Mouse (Mus musculus) midbrain, embryonic 15.5 days (tissue): Measurements from ENCODE around the gene Gpx4. TPM values are rescaled to one million over a fixed set of nuclear protein-coding genes. Genes with fewer than 3 reads are reported as not detected.
A peak's percentile ranks its signal among the peaks of the same experiment; 100 is the strongest.

Experiments used
- ATAC-seq: fragments of 200-750 bp; cut with Nextera tagmentation; replicated peaks from 2 replicates; pipeline ENCODE4 v1.8.0; 2017; ENCODE audit warnings: moderate TSS enrichment
- H3K27ac ChIP-seq: fragments of 300-500 bp; sonication (generic); 2 replicates; pipeline ENCODE4 v1.5.1; 2015; ENCODE audit warnings: mild to moderate bottlenecking, inconsistent platforms
- H3K27me3 ChIP-seq: fragments of 300-500 bp; sonication (generic); replicated peaks from 2 replicates; pipeline ENCODE4 v1.6.1; 2015; ENCODE audit warnings: inconsistent platforms
- H3K36me3 ChIP-seq: fragments of 300-500 bp; sonication (generic); replicated peaks from 2 replicates; pipeline ENCODE4 v1.6.1; 2015; ENCODE audit warnings: inconsistent platforms
- H3K4me1 ChIP-seq: fragments of 300-500 bp; sonication (generic); 2 replicates; pipeline ENCODE4 v1.6.1; 2015; ENCODE audit warnings: inconsistent platforms
- H3K4me2 ChIP-seq: fragments of 300-500 bp; sonication (generic); 2 replicates; pipeline ENCODE4 v1.6.1; 2015; ENCODE audit warnings: inconsistent platforms, mild to moderate bottlenecking, moderate library complexity
- H3K4me3 ChIP-seq: fragments of 300-500 bp; sonication (generic); 2 replicates; pipeline ENCODE4 v1.5.1; 2015; ENCODE audit warnings: mild to moderate bottlenecking, inconsistent platforms
- H3K9ac ChIP-seq: fragments of 300-500 bp; sonication (generic); 2 replicates; pipeline ENCODE4 v1.6.1; 2015; ENCODE audit warnings: mild to moderate bottlenecking, inconsistent platforms
- H3K9me3 ChIP-seq: fragments of 300-500 bp; sonication (generic); 2 replicates; pipeline ENCODE4 v1.6.1; 2016; ENCODE audit warnings: inconsistent platforms
- WGBS: fragments of 180-500 bp; shearing (Covaris S2); methylation state at CpG from one replicate; pipeline ENCODE4 v1.1.7; 2015; ENCODE audit warnings: mixed read lengths; 5-methylcytosine and 5-hydroxymethylcytosine counted together
- polyA plus RNA-seq: library from polyadenylated mRNA; unstranded; fragments of >200 nt; fragmentation: Nextera tagmentation; extraction: Ambion mirVana; gene quantifications from 2 replicates; pipeline ENCODE4 v1.2.1, GENCODE M21; 2015

Gpx4 gene
- 522 and 546 TPM in 2 replicates for polyA plus RNA-seq

- Histone ChIP-seq H3K27ac (no peak within 1 kb of the TSS), H3K4me2 (no peak within 1 kb of the TSS), H3K4me3 (no peak within 1 kb of the TSS), H3K9me3 (no peaks in the 10 kb centered on the region), H3K27me3 (no peaks in the 10 kb centered on the region), H3K9ac (no peak within 1 kb of the TSS), H3K36me3 (no peaks in the 10 kb centered on the region), H3K4me1 (0 out of 2 replicates have a peak, but pooled peaks cover 6% of the 10 kb centered on the region)
- 42% methylated on average over 9 of the region's 9 CpGs for WGBS
- no peak for ATAC-seq
These were observed at the start of gene Gpx4 for GRCm38 (mm10) chr10:80047041-80047565. Gene Gpx4 (plus strand): TSS chr10:80047166.

GRCm38 (mm10) chr10:79997819-79998218, 49.1 kb upstream of the Gpx4 start:
- 3% methylated on average over 15 of the region's 15 CpGs for WGBS
- Histone ChIP-seq H3K4me1 (peaks cover 25% of the 10 kb centered on the region), H3K4me2 (peak overlapping the region; percentile 87), H3K36me3 (no peaks in the 10 kb centered on the region), H3K27ac (peak overlapping the region; percentile 66; the same call in 1 of the 2 replicates), H3K9me3 (no peaks in the 10 kb centered on the region), H3K9ac (peak overlapping the region; percentile 32; the same call in 1 of the 2 replicates), H3K4me3 (peak overlapping the region; percentile 54), H3K27me3 (peaks cover 12% of the 10 kb centered on the region; the same call in 1 of the 2 replicates)
- ATAC-seq = peak; percentile 38

GRCm38 (mm10) chr10:80001945-80002344, 45.0 kb upstream of the Gpx4 start:
- Histone ChIP-seq H3K9me3 (no peaks in the 10 kb centered on the region), H3K9ac (no peak overlapping the region), H3K36me3 (no peaks in the 10 kb centered on the region), H3K27me3 (peaks cover 22% of the 10 kb centered on the region; the same call in 1 of the 2 replicates), H3K4me2 (no peak overlapping the region), H3K4me1 (peaks cover 14% of the 10 kb centered on the region), H3K27ac (no peak overlapping the region), H3K4me3 (no peak overlapping the region)
- 81% methylated on average over 9 of the region's 9 CpGs for WGBS
- ATAC-seq = no peak

- Histone ChIP-seq H3K27me3 (peaks cover 22% of the 10 kb centered on the region; the same call in 1 of the 2 replicates), H3K27ac (no peak overlapping the region)
These were observed 44.1 kb upstream of the Gpx4 start for GRCm38 (mm10) chr10:80002829-80003228.

GRCm38 (mm10) chr10:80003374-80004232, 43.4 kb upstream of the Gpx4 start:
- no peak overlapping the region for H3K4me2 ChIP-seq
- peaks cover 22% of the 10 kb centered on the region; the same call in 1 of the 2 replicates for H3K27me3 ChIP-seq
- no peak overlapping the region for H3K9ac ChIP-seq
- H3K9me3 ChIP-seq = no peaks in the 10 kb centered on the region
- no peaks in the 10 kb centered on the region for H3K4me1 ChIP-seq
- no peak for ATAC-seq
- H3K27ac ChIP-seq = no peak overlapping the region
- 68% methylated on average over 9 of the region's 9 CpGs for WGBS
- no peaks in the 10 kb centered on the region; the same call in 1 of the 2 replicates for H3K36me3 ChIP-seq
- H3K4me3 ChIP-seq = no peak overlapping the region

More at GRCm38 (mm10) chr10:80002829-80003228, 44.1 kb upstream of the Gpx4 start:
- WGBS = 26% methylated on average over 21 of the region's 21 CpGs
- peaks cover 6% of the 10 kb centered on the region for H3K4me1 ChIP-seq
- H3K9ac ChIP-seq = no peak overlapping the region
- H3K9me3 ChIP-seq = no peaks in the 10 kb centered on the region
- H3K4me3 ChIP-seq = no peak overlapping the region
- no peaks in the 10 kb centered on the region for H3K36me3 ChIP-seq
- ATAC-seq = no peak
- H3K4me2 ChIP-seq = no peak overlapping the region

GRCm38 (mm10) chr10:80004233-80004705, 42.7 kb upstream of the Gpx4 start:
- Histone ChIP-seq H3K27ac (no peak overlapping the region), H3K9ac (no peak overlapping the region), H3K27me3 (peaks cover 22% of the 10 kb centered on the region; the same call in 1 of the 2 replicates), H3K36me3 (no peaks in the 10 kb centered on the region; the same call in 1 of the 2 replicates), H3K4me3 (no peak overlapping the region), H3K4me2 (no peak overlapping the region), H3K9me3 (no peaks in the 10 kb centered on the region), H3K4me1 (no peaks in the 10 kb centered on the region)
- WGBS = 86% methylated on average over 8 of the region's 8 CpGs
- no peak for ATAC-seq

- Histone ChIP-seq H3K9me3 (peaks cover 13% of the 10 kb centered on the region), H3K4me1 (no peaks in the 10 kb centered on the region), H3K9ac (no peak overlapping the region), H3K27ac (no peak overlapping the region), H3K4me3 (no peak overlapping the region), H3K27me3 (peaks cover 37% of the 10 kb centered on the region), H3K36me3 (peaks cover 14% of the 10 kb centered on the region), H3K4me2 (no peak overlapping the region)
- no peak for ATAC-seq
- whole genome bisulfite sequencing = 83% methylated on average over 6 of the region's 6 CpGs
These were observed 35.2 kb upstream of the Gpx4 start for GRCm38 (mm10) chr10:80011740-80012139.

GRCm38 (mm10) chr10:80013609-80014008, 33.4 kb upstream of the Gpx4 start:
- Histone ChIP-seq H3K27ac (no peak overlapping the region), H3K4me3 (no peak overlapping the region), H3K9ac (no peak overlapping the region), H3K4me2 (no peak overlapping the region), H3K27me3 (peaks cover 41% of the 10 kb centered on the region), H3K4me1 (no peaks in the 10 kb centered on the region), H3K36me3 (peaks cover 14% of the 10 kb centered on the region), H3K9me3 (peaks cover 13% of the 10 kb centered on the region)
- ATAC-seq = no peak
- WGBS = 34% methylated on average over 25 of the region's 25 CpGs

- Histone ChIP-seq H3K27me3 (peaks cover 52% of the 10 kb centered on the region), H3K4me3 (no peak overlapping the region), H3K4me1 (no peaks in the 10 kb centered on the region), H3K36me3 (peaks cover 14% of the 10 kb centered on the region), H3K27ac (no peak overlapping the region), H3K9ac (no peak overlapping the region), H3K9me3 (peaks cover 13% of the 10 kb centered on the region), H3K4me2 (no peak overlapping the region)
- no peak for ATAC-seq
- 25% methylated on average over 28 of the region's 28 CpGs for WGBS
These were observed 32.3 kb upstream of the Gpx4 start for GRCm38 (mm10) chr10:80014484-80015290.

- Histone ChIP-seq H3K4me1 (no peaks in the 10 kb centered on the region), H3K9ac (no peak overlapping the region), H3K36me3 (peaks cover 9% of the 10 kb centered on the region; the same call in 1 of the 2 replicates), H3K4me2 (no peak overlapping the region), H3K27me3 (peaks cover 57% of the 10 kb centered on the region), H3K4me3 (no peak overlapping the region), H3K27ac (no peak overlapping the region), H3K9me3 (peaks cover 6% of the 10 kb centered on the region)
- 84% methylated on average over 10 of the region's 10 CpGs for WGBS
- no peak for ATAC-seq
These were observed 31.4 kb upstream of the Gpx4 start for GRCm38 (mm10) chr10:80015583-80015982.

- 69% methylated on average over 11 of the region's 11 CpGs for WGBS
- H3K9me3 ChIP-seq = no peaks in the 10 kb centered on the region
- H3K4me1 ChIP-seq = no peaks in the 10 kb centered on the region
- H3K9ac ChIP-seq = no peak within 1 kb of the TSS
- no peak within 1 kb of the TSS for H3K4me3 ChIP-seq
- no peak for ATAC-seq
- peaks cover 59% of the 10 kb centered on the region for H3K27me3 ChIP-seq
- no peak within 1 kb of the TSS for H3K4me2 ChIP-seq
- no peak within 1 kb of the TSS for H3K27ac ChIP-seq
- peaks cover under 1% of the 10 kb centered on the region; the same call in 1 of the 2 replicates for H3K36me3 ChIP-seq
These were observed 30.5 kb upstream of the Gpx4 start, which contains the start of gene Arhgap45 for GRCm38 (mm10) chr10:80016511-80016910. Gene Arhgap45 (plus strand): TSS chr10:80016653.

GRCm38 (mm10) chr10:80016931-80017330, 30.0 kb upstream of the Gpx4 start:
- Histone ChIP-seq H3K36me3 (no peaks in the 10 kb centered on the region), H3K4me1 (no peaks in the 10 kb centered on the region), H3K9me3 (no peaks in the 10 kb centered on the region), H3K27ac (no peak overlapping the region), H3K4me3 (no peak overlapping the region), H3K9ac (no peak overlapping the region), H3K4me2 (no peak overlapping the region), H3K27me3 (peaks cover 54% of the 10 kb centered on the region)
- ATAC-seq = no peak
- 89% methylated on average over 10 of the region's 10 CpGs for WGBS
